Mouse (Mus musculus) ovary, adult 18-20 months (tissue): ENCODE measurements around the gene Zfp804b.
"Not testable (repeated sequence)": the region's sequence is repeated elsewhere in the genome, so short reads cannot be mapped to it uniquely, and the experiment has no call there.

Experiments
- DNase-seq: peaks from one replicate; pipeline ENCODE4 v3.0.0; 2022; ENCODE audit warnings: low spot score, mixed read lengths

The Zfp804b gene

GRCm38 (mm10) chr5:7344145-7345010 is at the start of gene Zfp804b:
Zfp804b (minus strand) TSS chr5:7344756.
- peak; percentile 3 for DNase-seq

- DNase-seq: not testable (repeated sequence)
Observed at GRCm38 (mm10) chr5:7364616-7365015, 20.1 kb upstream of the Zfp804b start.

GRCm38 (mm10) chr5:7345011-7345389 is 444 bp upstream of the Zfp804b start:
- DNase-seq: no peak

- no peak for DNase-seq
Observed at GRCm38 (mm10) chr5:7325594-7325993, 19.0 kb downstream of the Zfp804b start.

GRCm38 (mm10) chr5:7303819-7304218 is 40.7 kb downstream of the Zfp804b start, which contains the start of gene Tex47:
Tex47 (plus strand) TSS chr5:7304119.
- no peak for DNase-seq

GRCm38 (mm10) chr5:7302969-7303368 is 41.6 kb downstream of the Zfp804b start:
- DNase-seq: no peak

- DNase-seq: no peak
Observed at GRCm38 (mm10) chr5:7284336-7284735, 60.2 kb downstream of the Zfp804b start.

- no peak for DNase-seq
Observed at GRCm38 (mm10) chr5:7276659-7277455, 67.7 kb downstream of the Zfp804b start.

GRCm38 (mm10) chr5:7177589-7177988 is 167.0 kb downstream of the Zfp804b start:
- no peak for DNase-seq

GRCm38 (mm10) chr5:7139658-7140057 is 204.9 kb downstream of the Zfp804b start:
- DNase-seq: no peak

GRCm38 (mm10) chr5:7102387-7102786 is 242.2 kb downstream of the Zfp804b start:
- DNase-seq: no peak

- DNase-seq: no peak
Observed at GRCm38 (mm10) chr5:7073936-7074631, 270.5 kb downstream of the Zfp804b start.

- no peak for DNase-seq
Observed at GRCm38 (mm10) chr5:7007468-7007867, 337.1 kb downstream of the Zfp804b start.

- no peak for DNase-seq
Observed at GRCm38 (mm10) chr5:6983993-6984392, 360.6 kb downstream of the Zfp804b start.

GRCm38 (mm10) chr5:6934837-6935236 is 409.7 kb downstream of the Zfp804b start:
- DNase-seq: no peak

- no peak for DNase-seq
Observed at GRCm38 (mm10) chr5:6911290-6911689, 433.3 kb downstream of the Zfp804b start.

- no peak for DNase-seq
Observed at GRCm38 (mm10) chr5:6881396-6881795, 463.2 kb downstream of the Zfp804b start.

- no peak for DNase-seq
Observed at GRCm38 (mm10) chr5:6871566-6871965, 473.0 kb downstream of the Zfp804b start.

GRCm38 (mm10) chr5:6870970-6871369 is 473.6 kb downstream of the Zfp804b start:
- DNase-seq: no peak

- DNase-seq: no peak
Observed at GRCm38 (mm10) chr5:6795396-6795795, 549.2 kb downstream of the Zfp804b start.

GRCm38 (mm10) chr5:6769357-6769892 is 575.1 kb downstream of the Zfp804b start:
- no peak for DNase-seq
